Mouse (Mus musculus): ENCODE data around the gene Cep70. TPM values are rescaled to one million over a fixed set of nuclear protein-coding genes. Genes with fewer than 3 reads are reported as not detected.

The Cep70 gene
- polyA plus RNA-seq (2015; fragmentation: Nextera tagmentation; extraction: Ambion mirVana) = 50.6 and 55.0 TPM in 2 replicates

- Histone ChIP-seq H3K4me2 (peak within 1 kb of the TSS; percentile 65), H3K9me3 (no peaks in the 10 kb centered on the region), H3K27me3 (no peaks in the 10 kb centered on the region), H3K4me3 (peak within 1 kb of the TSS; percentile 72), H3K27ac (replicated peaks) (peak within 1 kb of the TSS; percentile 90), H3K4me1 (replicated peaks) (peaks cover 20% of the 10 kb centered on the region), H3K36me3 (no peaks in the 10 kb centered on the region), H3K9ac (peak within 1 kb of the TSS; percentile 67)
- WGBS = under 1% methylated on average over 66 of the region's 66 CpGs
- peak; percentile 97 for ATAC-seq (ENCODE audit: low FRiP score, low read depth)
Observed at GRCm38 (mm10) chr9:99243190-99243894, at the start of gene Cep70. TSS of gene Cep70 (plus strand) at chr9:99243367.

GRCm38 (mm10) chr9:99212643-99213042 lies 30.5 kb upstream of the Cep70 start:
- H3K27ac ChIP-seq (replicated peaks) = no peak overlapping the region
- H3K36me3 ChIP-seq = no peaks in the 10 kb centered on the region
- H3K4me2 ChIP-seq = no peak overlapping the region
- no peak for ATAC-seq (ENCODE audit: low FRiP score, low read depth)
- no peaks in the 10 kb centered on the region for H3K9me3 ChIP-seq
- H3K4me1 ChIP-seq (replicated peaks) = no peaks in the 10 kb centered on the region
- no peak overlapping the region for H3K9ac ChIP-seq
- no peak overlapping the region for H3K4me3 ChIP-seq
- 83% methylated on average over 2 of the region's 2 CpGs for WGBS
- no peaks in the 10 kb centered on the region for H3K27me3 ChIP-seq

- Histone ChIP-seq H3K4me2 (no peak overlapping the region), H3K36me3 (no peaks in the 10 kb centered on the region), H3K9ac (no peak overlapping the region), H3K27me3 (no peaks in the 10 kb centered on the region), H3K9me3 (no peaks in the 10 kb centered on the region), H3K27ac (replicated peaks) (no peak overlapping the region), H3K4me1 (replicated peaks) (no peaks in the 10 kb centered on the region), H3K4me3 (no peak overlapping the region)
- ATAC-seq (ENCODE audit: low FRiP score, low read depth) = no peak
- 85% methylated on average over 2 of the region's 2 CpGs for WGBS
Observed at GRCm38 (mm10) chr9:99216182-99216581, 27.0 kb upstream of the Cep70 start.

- Histone ChIP-seq H3K4me2 (no peak overlapping the region), H3K4me1 (replicated peaks) (no peaks in the 10 kb centered on the region), H3K9me3 (no peaks in the 10 kb centered on the region), H3K4me3 (no peak overlapping the region), H3K27me3 (no peaks in the 10 kb centered on the region), H3K9ac (no peak overlapping the region), H3K27ac (replicated peaks) (no peak overlapping the region), H3K36me3 (no peaks in the 10 kb centered on the region)
- 26% methylated on average over 5 of the region's 6 CpGs for WGBS
- ATAC-seq (ENCODE audit: low FRiP score, low read depth) = no peak
Observed at GRCm38 (mm10) chr9:99217999-99218719, 25.0 kb upstream of the Cep70 start.

GRCm38 (mm10) chr9:99221636-99222035 lies 21.5 kb upstream of the Cep70 start:
- Histone ChIP-seq H3K27me3 (no peaks in the 10 kb centered on the region), H3K36me3 (no peaks in the 10 kb centered on the region), H3K9ac (no peak overlapping the region), H3K4me1 (replicated peaks) (no peaks in the 10 kb centered on the region), H3K4me2 (no peak overlapping the region), H3K9me3 (no peaks in the 10 kb centered on the region), H3K27ac (replicated peaks) (no peak overlapping the region), H3K4me3 (no peak overlapping the region)
- ATAC-seq (ENCODE audit: low FRiP score, low read depth) = no peak
- WGBS = 97% methylated on average over 4 of the region's 4 CpGs

GRCm38 (mm10) chr9:99224583-99224982 lies 18.6 kb upstream of the Cep70 start:
- no peak for ATAC-seq (ENCODE audit: low FRiP score, low read depth)
- no peaks in the 10 kb centered on the region for H3K36me3 ChIP-seq
- H3K4me2 ChIP-seq = no peak overlapping the region
- H3K9me3 ChIP-seq = no peaks in the 10 kb centered on the region
- H3K9ac ChIP-seq = no peak overlapping the region
- H3K4me3 ChIP-seq = no peak overlapping the region
- no peak overlapping the region for H3K27ac ChIP-seq (replicated peaks)
- H3K4me1 ChIP-seq (replicated peaks) = no peaks in the 10 kb centered on the region
- H3K27me3 ChIP-seq = no peaks in the 10 kb centered on the region
- WGBS = 70% methylated on average over 3 of the region's 3 CpGs

GRCm38 (mm10) chr9:99229450-99229849 lies 13.7 kb upstream of the Cep70 start:
- H3K9me3 ChIP-seq = no peaks in the 10 kb centered on the region
- no peaks in the 10 kb centered on the region for H3K27me3 ChIP-seq
- 89% methylated on average over 14 of the region's 14 CpGs for WGBS
- H3K27ac ChIP-seq (replicated peaks) = no peak overlapping the region
- H3K4me3 ChIP-seq = no peak overlapping the region
- ATAC-seq (ENCODE audit: low FRiP score, low read depth) = no peak
- H3K36me3 ChIP-seq = no peaks in the 10 kb centered on the region
- H3K9ac ChIP-seq = no peak overlapping the region
- H3K4me2 ChIP-seq = no peak overlapping the region
- no peaks in the 10 kb centered on the region for H3K4me1 ChIP-seq (replicated peaks)

- no peak within 1 kb of the TSS for H3K4me3 ChIP-seq
- no peak within 1 kb of the TSS for H3K27ac ChIP-seq (replicated peaks)
- WGBS = 89% methylated on average over 14 of the region's 14 CpGs
- no peaks in the 10 kb centered on the region for H3K36me3 ChIP-seq
- no peak within 1 kb of the TSS for H3K9ac ChIP-seq
- ATAC-seq (ENCODE audit: low FRiP score, low read depth) = no peak
- no peaks in the 10 kb centered on the region for H3K4me1 ChIP-seq (replicated peaks)
- H3K9me3 ChIP-seq = no peaks in the 10 kb centered on the region
- no peaks in the 10 kb centered on the region for H3K27me3 ChIP-seq
- no peak within 1 kb of the TSS for H3K4me2 ChIP-seq
Observed at GRCm38 (mm10) chr9:99237139-99237538, 6.0 kb upstream of the Cep70 start, which contains the start of gene Faiml. TSS of gene Faiml (minus strand) at chr9:99237239.

GRCm38 (mm10) chr9:99238276-99238675 lies 4.9 kb upstream of the Cep70 start:
- Histone ChIP-seq H3K9me3 (no peaks in the 10 kb centered on the region), H3K27me3 (no peaks in the 10 kb centered on the region), H3K4me2 (no peak overlapping the region), H3K9ac (no peak overlapping the region), H3K4me3 (no peak overlapping the region), H3K27ac (replicated peaks) (no peak overlapping the region), H3K36me3 (no peaks in the 10 kb centered on the region), H3K4me1 (replicated peaks) (peaks cover 7% of the 10 kb centered on the region)
- ATAC-seq (ENCODE audit: low FRiP score, low read depth) = no peak
- 85% methylated on average over 10 of the region's 10 CpGs for WGBS

GRCm38 (mm10) chr9:99239256-99239655 lies 3.9 kb upstream of the Cep70 start:
- H3K27ac ChIP-seq (replicated peaks) = no peak overlapping the region
- H3K36me3 ChIP-seq = no peaks in the 10 kb centered on the region
- WGBS = 100% methylated on average over 1 of the region's 1 CpGs
- H3K4me2 ChIP-seq = no peak overlapping the region
- H3K4me1 ChIP-seq (replicated peaks) = peaks cover 9% of the 10 kb centered on the region
- H3K27me3 ChIP-seq = no peaks in the 10 kb centered on the region
- no peak overlapping the region for H3K4me3 ChIP-seq
- ATAC-seq (ENCODE audit: low FRiP score, low read depth) = no peak
- H3K9ac ChIP-seq = no peak overlapping the region
- no peaks in the 10 kb centered on the region for H3K9me3 ChIP-seq

GRCm38 (mm10) chr9:99240571-99240970 lies 2.6 kb upstream of the Cep70 start:
- Histone ChIP-seq H3K36me3 (no peaks in the 10 kb centered on the region), H3K4me3 (no peak overlapping the region), H3K9me3 (no peaks in the 10 kb centered on the region), H3K9ac (no peak overlapping the region), H3K27me3 (no peaks in the 10 kb centered on the region), H3K27ac (replicated peaks) (no peak overlapping the region), H3K4me2 (no peak overlapping the region), H3K4me1 (replicated peaks) (peaks cover 20% of the 10 kb centered on the region)
- ATAC-seq (ENCODE audit: low FRiP score, low read depth) = no peak
- WGBS = 74% methylated on average over 5 of the region's 5 CpGs

- Histone ChIP-seq H3K27ac (replicated peaks) (no peak overlapping the region), H3K4me2 (peak overlapping the region; percentile 65), H3K4me3 (no peak overlapping the region), H3K9me3 (no peaks in the 10 kb centered on the region), H3K4me1 (replicated peaks) (peaks cover 20% of the 10 kb centered on the region), H3K27me3 (no peaks in the 10 kb centered on the region), H3K36me3 (no peaks in the 10 kb centered on the region), H3K9ac (no peak overlapping the region)
- no peak for ATAC-seq (ENCODE audit: low FRiP score, low read depth)
- 3% methylated on average over 7 of the region's 7 CpGs for WGBS
Observed at GRCm38 (mm10) chr9:99242035-99242434, 1.1 kb upstream of the Cep70 start.
